ENCODE assay signal across 36 mouse cellular contexts in the genomic region with DNA sequence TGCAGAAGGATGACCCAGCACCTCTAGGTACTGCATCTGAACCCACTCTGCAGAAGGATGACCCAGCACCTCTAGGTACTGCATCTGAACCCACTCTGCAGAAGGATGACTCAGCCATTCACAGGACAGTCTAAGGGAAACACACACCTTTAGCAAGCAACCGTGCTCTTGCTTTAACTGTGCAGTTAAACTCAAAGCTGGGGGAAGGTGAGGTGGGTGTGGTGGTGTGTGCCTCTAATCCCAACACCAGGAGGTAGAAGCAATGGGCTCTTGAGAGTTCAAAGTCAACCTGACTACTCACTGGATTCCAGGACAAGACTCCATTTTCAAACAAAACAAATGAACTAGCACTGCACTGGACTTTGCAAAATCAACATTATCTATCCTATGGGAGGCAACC. TPM values are rescaled to one million over a fixed set of nuclear protein-coding genes. Genes with fewer than 3 reads are reported as not detected.
"Had no signal": no experiment of that assay in that cellular context is flagged by ENCODE, and none has a peak within 500 bp of the region (broad histone marks: within the 10 kb centered on the region; RNA-seq: fewer than 3 reads in every experiment).

No protein-coding gene starts in this region.

- H3K9me3 ChIP-seq: limb, embryonic 10.5 days; limb, embryonic 12.5 days; limb, embryonic 13.5 days; limb, embryonic 15.5 days; liver, embryonic 12.5 days; liver, embryonic 13.5 days; liver, embryonic 15.5 days; lung, embryonic 15.5 days; megakaryocyte, embryonic 14.5 days; midbrain, embryonic 10.5 days; midbrain, embryonic 12.5 days; midbrain, embryonic 13.5 days; midbrain, embryonic 15.5 days had no signal

- H3K27me3 ChIP-seq: limb, embryonic 12.5 days; limb, embryonic 13.5 days; limb, embryonic 15.5 days; liver, embryonic 12.5 days; liver, embryonic 13.5 days; liver, embryonic 15.5 days; lung, embryonic 15.5 days; megakaryocyte, embryonic 14.5 days; midbrain, embryonic 12.5 days; midbrain, embryonic 13.5 days; midbrain, embryonic 15.5 days had no signal

- H3K9ac ChIP-seq: limb, embryonic 12.5 days; limb, embryonic 13.5 days; limb, embryonic 15.5 days; liver, embryonic 12.5 days; liver, embryonic 13.5 days; liver, embryonic 14.5 days; liver, embryonic 15.5 days; liver, postnatal 0 days; lung, embryonic 14.5 days; lung, embryonic 15.5 days; midbrain, embryonic 12.5 days; midbrain, embryonic 13.5 days; midbrain, embryonic 15.5 days had no signal

- H3K36me3 ChIP-seq: limb, embryonic 15.5 days; liver, embryonic 12.5 days; liver, embryonic 13.5 days; liver, embryonic 15.5 days; lung, embryonic 15.5 days; midbrain, embryonic 15.5 days had no signal

- H3K4me3 ChIP-seq: limb, embryonic 10.5 days; limb, embryonic 12.5 days; limb, embryonic 13.5 days; limb, embryonic 15.5 days; liver, embryonic 12.5 days; liver, embryonic 13.5 days; liver, embryonic 15.5 days; lung, embryonic 15.5 days; megakaryocyte, embryonic 14.5 days; midbrain, embryonic 10.5 days; midbrain, embryonic 12.5 days; midbrain, embryonic 13.5 days; midbrain, embryonic 15.5 days; myocyte had no signal

- H3K27ac ChIP-seq: limb, embryonic 10.5 days; limb, embryonic 12.5 days; limb, embryonic 13.5 days; limb, embryonic 15.5 days; liver, embryonic 12.5 days; liver, embryonic 13.5 days; liver, embryonic 14.5 days; liver, embryonic 15.5 days; macrophage; midbrain, embryonic 10.5 days; midbrain, embryonic 12.5 days; midbrain, embryonic 13.5 days; midbrain, embryonic 15.5 days had no signal

- ATAC-seq: liver, embryonic 12.5 days; liver, postnatal 0 days; lung, postnatal 0 days; midbrain, embryonic 13.5 days; midbrain, embryonic 15.5 days; midbrain, embryonic 16.5 days had no signal

- DNase-seq: left cerebral cortex, postnatal 4 days; liver; liver, embryonic 13.5 days; liver, postnatal 0 days; lung, adult 18-20 months; lung, adult 2 months; lung, embryonic 14.5 days; lung, postnatal 10 days; lung, postnatal 14 days; lung, postnatal 36 days; lung, postnatal 4 days; midbrain, embryonic 14.5 days had no signal

- H3K4me2 ChIP-seq: limb, embryonic 12.5 days; limb, embryonic 13.5 days; limb, embryonic 15.5 days; liver, embryonic 11.5 days; liver, embryonic 12.5 days; liver, embryonic 13.5 days; liver, embryonic 15.5 days; lung, embryonic 14.5 days; midbrain, embryonic 11.5 days; midbrain, embryonic 12.5 days; midbrain, embryonic 13.5 days; midbrain, embryonic 15.5 days had no signal

RNA-seq across cellular contexts. Expression of gene Mchr1, which starts 50.4 kb away (rescaled TPM):
- total RNA-seq: liver, adult 2 months; megakaryocyte progenitor cell, adult 5-6 weeks; megakaryocyte, adult 5-6 weeks; megakaryocyte-erythroid progenitor cell, adult 5-6 weeks; monocyte, adult 5-6 weeks had no signal
- polyA plus RNA-seq: liver, adult 2 months; liver, embryonic 12.5 days; macrophage had no signal
